Mouse (Mus musculus) stomach, postnatal 0 days (tissue): ENCODE measurements around the gene Dkk3. TPM values are rescaled to one million over a fixed set of nuclear protein-coding genes. Genes with fewer than 3 reads are reported as not detected.

Source experiments
- ATAC-seq: fragments of 200-750 bp; cut with Nextera tagmentation; 2 replicates; pipeline ENCODE4 v1.8.0; 2017; ENCODE audit not compliant: low FRiP score, low TSS enrichment
- DNase-seq: peaks from one replicate; pipeline ENCODE4 v3.0.0-alpha.2; 2016; ENCODE audit warnings: low spot score
- H3K27ac ChIP-seq: fragments of 300-500 bp; sonication (generic); replicated peaks from 2 replicates; pipeline ENCODE4 v1.5.1; 2014; ENCODE audit warnings: mild to moderate bottlenecking, control low read depth
- H3K27me3 ChIP-seq: fragments of 300-500 bp; sonication (generic); 2 replicates; pipeline ENCODE4 v1.6.1; 2014; ENCODE audit warnings: low read length; ENCODE audit not compliant: control insufficient read depth, insufficient read depth
- H3K36me3 ChIP-seq: fragments of 300-500 bp; sonication (generic); 2 replicates; pipeline ENCODE4 v1.6.1; 2014; ENCODE audit warnings: low read length, mixed read lengths; ENCODE audit not compliant: control insufficient read depth, insufficient read depth
- H3K4me1 ChIP-seq: fragments of 300-500 bp; sonication (generic); replicated peaks from 2 replicates; pipeline ENCODE4 v1.6.1; 2014; ENCODE audit warnings: antibody characterized with exemption; ENCODE audit not compliant: control insufficient read depth, insufficient read depth
- H3K4me2 ChIP-seq: fragments of 300-500 bp; sonication (generic); replicated peaks from 2 replicates; pipeline ENCODE4 v1.6.1; 2014; ENCODE audit warnings: low read depth, mild to moderate bottlenecking, control low read depth, moderate library complexity
- H3K4me3 ChIP-seq: fragments of 300-500 bp; sonication (generic); 2 replicates; pipeline ENCODE4 v1.5.1; 2014; ENCODE audit warnings: low read depth, low read length, control low read depth
- H3K9ac ChIP-seq: fragments of 300-500 bp; sonication (generic); 2 replicates; pipeline ENCODE4 v1.6.1; 2014; ENCODE audit warnings: mild to moderate bottlenecking, low read length, control low read depth, mixed read lengths
- H3K9me3 ChIP-seq: fragments of 300-500 bp; sonication (generic); 2 replicates; pipeline ENCODE4 v1.6.1; 2016; ENCODE audit warnings: low read length; ENCODE audit not compliant: control insufficient read depth
- CTCF ChIP-seq: IDR thresholded peaks from 2 replicates; pipeline ENCODE4 v1.5.1; 2016; ENCODE audit warnings: antibody characterized with exemption, low read depth, mild to moderate bottlenecking, moderate library complexity
- EP300 ChIP-seq: optimal IDR thresholded peaks from 2 replicates; pipeline ENCODE3; 2016; ENCODE audit warnings: antibody characterized with exemption
- WGBS: fragments of 180-500 bp; shearing (Covaris S2); extraction: QIAGEN DNeasy Blood & Tissue Kit; methylation state at CpG from one replicate; pipeline ENCODE4 v1.1.7; 2014; 5-methylcytosine and 5-hydroxymethylcytosine counted together
- polyA plus RNA-seq: library from polyadenylated mRNA; unstranded; fragments of >200 nt; fragmentation: Nextera tagmentation; extraction: Ambion mirVana; gene quantifications from 2 replicates; pipeline ENCODE4 v1.2.1, GENCODE M21; 2015

Gene Dkk3
- polyA plus RNA-seq, 1 experiment from 2014 or later = 40.0 TPM

DNA sequence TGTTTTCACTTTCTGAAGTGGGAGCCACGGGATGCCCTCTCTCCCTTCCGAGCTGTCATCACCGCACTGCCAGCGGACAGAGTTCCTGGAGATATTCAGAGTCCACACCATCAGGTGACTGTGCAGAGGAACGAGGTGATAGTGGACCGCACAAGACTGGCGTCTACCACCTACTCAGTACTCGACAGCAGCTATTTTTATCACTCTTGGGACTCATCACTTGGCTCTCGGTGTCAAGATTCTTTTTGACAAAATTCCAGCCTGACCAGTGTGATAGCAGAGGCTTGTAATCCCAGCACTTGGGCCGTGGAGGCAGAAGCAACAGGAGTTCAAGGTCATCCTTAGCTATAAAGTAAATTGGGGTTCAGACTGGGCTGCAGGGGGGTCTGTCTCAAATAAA lies 9.7 kb downstream of the Dkk3 start:
- Histone ChIP-seq H3K27ac (no peak overlapping the region), H3K4me2 (no peak overlapping the region), H3K9ac (no peak overlapping the region), H3K4me3 (no peak overlapping the region), H3K36me3 (no peaks in the 10 kb centered on the region; the same call in 1 of the 2 replicates), H3K4me1 (no peaks in the 10 kb centered on the region), H3K27me3 (no peaks in the 10 kb centered on the region), H3K9me3 (no peaks in the 10 kb centered on the region)
- DNase-seq = no peak
- TF ChIP-seq EP300 = no peak
- TF ChIP-seq CTCF = no peak
- WGBS = 87% methylated on average over 10 of the region's 10 CpGs
- no peak for ATAC-seq

DNA sequence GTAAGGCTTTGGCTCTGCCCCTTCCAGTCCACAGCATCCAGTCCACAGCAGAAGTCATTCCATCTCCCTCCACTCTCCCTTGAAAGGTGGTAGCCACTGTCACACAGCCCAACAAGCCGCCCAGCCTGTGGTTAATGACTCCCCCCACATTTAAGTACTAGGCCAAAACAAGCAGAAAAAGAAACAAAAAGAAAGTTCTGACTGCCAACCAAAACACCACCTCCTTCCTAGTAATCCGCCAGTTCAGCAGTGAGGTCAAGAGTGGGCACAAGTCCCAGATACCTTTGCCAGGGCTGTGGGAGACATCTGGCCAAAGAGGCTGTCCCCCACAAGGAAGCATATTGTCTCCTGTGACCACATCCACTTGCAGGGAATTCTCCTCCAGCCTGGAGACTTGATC lies 10.9 kb downstream of the Dkk3 start:
- Histone ChIP-seq H3K36me3 (no peaks in the 10 kb centered on the region; the same call in 1 of the 2 replicates), H3K9ac (no peak overlapping the region), H3K4me3 (no peak overlapping the region), H3K4me1 (no peaks in the 10 kb centered on the region), H3K27me3 (no peaks in the 10 kb centered on the region), H3K9me3 (no peaks in the 10 kb centered on the region), H3K4me2 (no peak overlapping the region), H3K27ac (no peak overlapping the region)
- WGBS = 69% methylated on average over 2 of the region's 2 CpGs
- ATAC-seq = no peak
- no peak for DNase-seq
- TF ChIP-seq EP300 = no peak
- TF ChIP-seq CTCF = no peak

- H3K4me3 ChIP-seq = no peak overlapping the region
- DNase-seq (no peak), ATAC-seq (no peak)
- no peaks in the 10 kb centered on the region for H3K27me3 ChIP-seq
- WGBS = 65% methylated on average over 11 of the region's 11 CpGs
- H3K4me1 ChIP-seq = no peaks in the 10 kb centered on the region
- no peak overlapping the region for H3K9ac ChIP-seq
- H3K36me3 ChIP-seq = no peaks in the 10 kb centered on the region; the same call in 1 of the 2 replicates
- H3K9me3 ChIP-seq = no peaks in the 10 kb centered on the region
- TF ChIP-seq CTCF (no peak), EP300 (no peak)
- H3K27ac ChIP-seq = 0 out of 2 replicates have a peak overlapping the region, but pooled peaks have one; percentile 49
- no peak overlapping the region for H3K4me2 ChIP-seq
These were observed 14.1 kb downstream of the Dkk3 start for GRCm38 (mm10) chr7:112144646-112145179.

DNA sequence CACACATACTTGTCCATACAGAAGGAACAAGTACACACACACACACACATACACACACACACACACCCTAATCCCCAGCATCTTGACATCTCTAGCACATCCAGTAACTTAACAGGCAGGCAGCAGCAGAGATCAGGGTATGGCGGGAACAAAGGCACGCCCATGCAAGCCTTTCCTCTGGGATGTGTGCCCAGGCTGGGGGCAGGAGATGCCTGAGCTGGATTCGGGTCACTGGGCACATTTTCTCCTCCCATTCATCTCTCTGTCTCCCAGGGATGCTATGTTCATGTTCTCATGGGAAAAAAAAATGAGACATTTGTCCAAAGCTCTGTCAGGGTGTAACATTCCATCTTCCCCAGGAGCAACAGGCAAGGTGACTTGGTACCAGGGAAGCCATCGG lies 14.9 kb downstream of the Dkk3 start:
- no peaks in the 10 kb centered on the region for H3K27me3 ChIP-seq
- no peaks in the 10 kb centered on the region for H3K9me3 ChIP-seq
- DNase-seq = no peak
- no peak overlapping the region for H3K9ac ChIP-seq
- H3K4me2 ChIP-seq = no peak overlapping the region
- H3K4me1 ChIP-seq = 0 out of 2 replicates have a peak, but pooled peaks cover 1% of the 10 kb centered on the region
- no peaks in the 10 kb centered on the region; the same call in 1 of the 2 replicates for H3K36me3 ChIP-seq
- 0 out of 2 replicates have a peak overlapping the region, but pooled peaks have one; percentile 18 for H3K27ac ChIP-seq
- TF ChIP-seq EP300 (no peak), CTCF (no peak)
- peak; percentile 45 for ATAC-seq
- H3K4me3 ChIP-seq = no peak overlapping the region
- 43% methylated on average over 4 of the region's 4 CpGs for WGBS

GRCm38 (mm10) chr7:112143090-112143500 lies 15.8 kb downstream of the Dkk3 start:
- WGBS = 51% methylated on average over 7 of the region's 7 CpGs
- ATAC-seq (no peak), DNase-seq (no peak)
- H3K27me3 ChIP-seq = no peaks in the 10 kb centered on the region
- no peak for TF ChIP-seq EP300
- TF ChIP-seq CTCF = no peak
- no peak overlapping the region for H3K4me2 ChIP-seq
- no peaks in the 10 kb centered on the region for H3K9me3 ChIP-seq
- H3K4me1 ChIP-seq = peaks cover 5% of the 10 kb centered on the region; the same call in 1 of the 2 replicates
- no peak overlapping the region for H3K4me3 ChIP-seq
- no peak overlapping the region for H3K9ac ChIP-seq
- H3K27ac ChIP-seq = peak overlapping the region; percentile 13; the same call in 1 of the 2 replicates
- H3K36me3 ChIP-seq = no peaks in the 10 kb centered on the region; the same call in 1 of the 2 replicates

DNA sequence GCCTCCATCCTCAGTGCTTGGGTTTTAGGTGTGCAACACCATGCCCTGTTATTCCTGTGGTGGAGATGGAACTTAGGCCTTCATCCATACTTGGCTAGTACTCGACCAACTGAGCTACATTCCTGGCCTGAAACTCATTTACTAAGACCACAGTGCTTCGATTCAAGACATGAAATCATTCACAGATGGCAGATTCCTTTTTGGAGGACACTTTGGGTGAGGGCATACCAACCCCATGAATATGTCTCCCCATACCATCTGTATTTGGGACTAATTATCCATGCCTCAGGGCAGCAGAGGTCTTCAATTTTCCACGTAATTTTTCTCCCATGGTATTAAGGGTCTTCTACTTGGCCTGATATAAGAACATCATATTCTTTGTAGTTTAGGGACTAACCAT lies 16.2 kb downstream of the Dkk3 start:
- no peaks in the 10 kb centered on the region for H3K9me3 ChIP-seq
- TF ChIP-seq EP300 (no peak), CTCF (no peak)
- ATAC-seq (no peak), DNase-seq (no peak)
- H3K4me2 ChIP-seq = no peak overlapping the region
- no peaks in the 10 kb centered on the region for H3K27me3 ChIP-seq
- 66% methylated on average over 3 of the region's 3 CpGs for WGBS
- H3K9ac ChIP-seq = no peak overlapping the region
- H3K4me3 ChIP-seq = no peak overlapping the region
- no peaks in the 10 kb centered on the region; the same call in 1 of the 2 replicates for H3K36me3 ChIP-seq
- no peak overlapping the region for H3K27ac ChIP-seq
- peaks cover 5% of the 10 kb centered on the region; the same call in 1 of the 2 replicates for H3K4me1 ChIP-seq
